Mouse (Mus musculus) cerebellum, adult 9-10 months (tissue): ENCODE measurements around the gene Gm3417.
A peak's percentile ranks its signal among the peaks of the same experiment; 100 is the strongest.
"Not testable (repeated sequence)": the region's sequence is repeated elsewhere in the genome, so short reads cannot be mapped to it uniquely, and the experiment has no call there.

Experiments used
- DNase-seq: peaks from one replicate; pipeline ENCODE4 v3.0.0; 2022

Gene Gm3417

DNA sequence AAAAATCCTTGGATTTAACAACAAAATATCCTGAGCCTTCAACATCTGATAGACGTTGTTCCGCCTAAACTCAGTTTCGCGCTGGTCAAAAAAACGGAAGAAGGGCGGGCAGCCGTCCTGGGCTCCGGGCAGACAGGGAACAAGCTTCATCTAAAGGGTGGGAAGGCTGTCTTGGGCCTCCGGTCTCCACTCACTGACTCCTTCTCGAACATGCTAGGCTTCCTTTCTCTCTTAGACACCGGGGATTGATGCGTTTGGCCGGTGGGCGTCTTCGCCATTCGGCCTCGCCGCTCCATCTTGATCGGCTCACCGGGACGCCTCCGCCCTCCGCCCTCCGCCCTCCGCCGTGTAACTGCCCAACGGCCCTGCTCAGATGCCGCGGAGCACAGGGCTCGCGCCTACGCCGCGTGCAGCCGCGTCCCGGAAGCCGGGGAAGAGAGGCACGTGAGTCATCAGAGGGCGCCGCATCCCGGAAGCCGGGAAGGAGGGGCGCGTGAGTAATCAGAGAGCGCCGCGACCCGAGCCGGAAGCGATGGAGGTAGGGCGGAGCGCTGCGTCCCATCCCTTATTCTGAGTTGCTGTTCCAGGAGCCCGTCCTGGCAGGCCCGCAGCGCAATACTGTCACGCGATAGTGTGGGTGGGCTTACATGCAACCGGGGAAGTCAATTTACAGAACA is at the start of gene Gm3417, which contains the start of gene 9030025P20Rik:
Gm3417 (minus strand) TSS at position 429 of the 677 bp plus-strand sequence.
9030025P20Rik (plus strand) TSS at position 107 of the 677 bp plus-strand sequence.
- not testable (repeated sequence) for DNase-seq

DNA sequence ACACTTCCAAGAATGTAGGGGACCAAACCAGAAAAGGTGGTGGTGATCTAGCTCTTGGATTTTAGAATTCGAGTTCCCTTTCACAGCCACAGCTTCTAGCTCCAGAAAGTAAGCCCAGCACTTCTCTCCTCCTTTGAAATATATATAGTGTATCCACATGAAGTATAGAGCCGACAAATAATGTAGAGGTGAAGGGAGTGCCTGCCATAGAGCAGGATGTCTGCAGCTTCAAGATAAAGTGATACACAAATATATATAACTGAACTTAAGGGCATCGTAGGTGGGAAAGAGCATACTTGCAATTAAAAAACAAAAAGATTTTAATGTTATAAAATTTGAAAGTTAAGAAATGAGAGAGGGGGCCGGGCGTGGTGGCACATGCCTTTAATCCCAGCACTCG is 46.9 kb upstream of the Gm3417 start:
- not testable (repeated sequence) for DNase-seq

DNA sequence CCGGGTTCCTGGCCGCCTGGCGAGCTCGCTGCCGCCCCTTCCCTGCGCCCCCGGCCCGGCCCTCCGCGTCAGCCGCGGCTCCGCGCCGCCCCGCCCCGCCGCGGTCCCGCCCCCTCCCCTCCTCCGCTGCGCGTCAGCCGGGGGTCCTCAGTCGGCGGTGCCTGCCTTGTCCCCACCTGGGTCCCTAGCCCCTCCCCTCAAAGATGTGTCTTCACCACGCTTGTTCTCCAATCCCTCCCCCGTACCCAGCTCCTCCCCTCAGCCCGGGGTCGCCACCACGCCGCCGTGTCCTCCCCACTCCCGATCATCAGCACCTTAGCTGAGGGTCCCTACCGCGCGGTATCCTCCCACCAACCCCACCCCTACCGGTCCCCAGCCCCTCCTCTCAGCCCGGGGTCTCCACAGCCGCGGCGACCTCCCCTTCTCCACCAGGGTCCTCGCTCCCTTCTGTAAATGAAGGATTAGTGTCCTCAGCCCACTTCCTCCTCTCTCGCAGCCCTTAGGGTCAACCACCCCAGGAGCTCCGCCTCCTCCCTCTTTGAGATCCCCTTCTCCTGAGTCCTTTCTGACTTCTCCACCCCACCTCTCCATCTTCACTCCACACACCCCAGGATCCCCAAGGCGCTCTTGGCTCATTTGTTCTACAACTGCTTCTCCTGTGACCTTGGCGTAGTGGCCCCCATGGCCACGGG is 46.1 kb upstream of the Gm3417 start:
- DNase-seq: not testable (repeated sequence)

DNA sequence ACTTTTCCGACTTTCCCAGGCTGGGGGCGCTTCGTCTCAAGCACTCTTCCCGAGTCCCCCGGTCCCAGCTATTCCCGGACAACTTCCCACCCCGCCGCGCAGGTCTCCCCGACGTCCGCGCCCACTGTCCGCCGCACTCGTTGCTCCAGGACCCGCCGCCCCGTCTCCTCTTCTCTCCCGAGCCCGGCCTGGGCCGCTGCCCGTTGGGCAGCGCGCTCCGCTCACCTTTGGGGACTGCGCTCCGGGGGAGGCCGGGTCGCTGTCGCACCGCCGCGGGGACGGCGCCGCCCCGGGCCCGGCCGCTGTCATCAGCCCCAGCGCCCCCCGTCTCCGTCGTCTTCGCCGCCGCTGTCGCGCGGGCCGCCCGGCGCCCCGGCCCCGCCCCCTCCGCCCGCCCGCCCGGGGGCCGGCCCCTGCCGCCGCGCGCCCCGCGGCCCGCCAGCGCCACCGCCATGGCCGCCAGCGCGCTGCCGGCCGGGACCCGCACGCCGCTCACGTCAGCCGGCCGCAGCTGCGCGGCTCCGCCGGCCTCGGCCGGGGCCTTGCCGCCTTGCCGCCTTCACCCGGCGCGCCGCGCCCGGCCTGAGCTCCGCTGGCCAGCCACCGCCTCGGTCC is 45.4 kb upstream of the Gm3417 start:
- not testable (repeated sequence) for DNase-seq

DNA sequence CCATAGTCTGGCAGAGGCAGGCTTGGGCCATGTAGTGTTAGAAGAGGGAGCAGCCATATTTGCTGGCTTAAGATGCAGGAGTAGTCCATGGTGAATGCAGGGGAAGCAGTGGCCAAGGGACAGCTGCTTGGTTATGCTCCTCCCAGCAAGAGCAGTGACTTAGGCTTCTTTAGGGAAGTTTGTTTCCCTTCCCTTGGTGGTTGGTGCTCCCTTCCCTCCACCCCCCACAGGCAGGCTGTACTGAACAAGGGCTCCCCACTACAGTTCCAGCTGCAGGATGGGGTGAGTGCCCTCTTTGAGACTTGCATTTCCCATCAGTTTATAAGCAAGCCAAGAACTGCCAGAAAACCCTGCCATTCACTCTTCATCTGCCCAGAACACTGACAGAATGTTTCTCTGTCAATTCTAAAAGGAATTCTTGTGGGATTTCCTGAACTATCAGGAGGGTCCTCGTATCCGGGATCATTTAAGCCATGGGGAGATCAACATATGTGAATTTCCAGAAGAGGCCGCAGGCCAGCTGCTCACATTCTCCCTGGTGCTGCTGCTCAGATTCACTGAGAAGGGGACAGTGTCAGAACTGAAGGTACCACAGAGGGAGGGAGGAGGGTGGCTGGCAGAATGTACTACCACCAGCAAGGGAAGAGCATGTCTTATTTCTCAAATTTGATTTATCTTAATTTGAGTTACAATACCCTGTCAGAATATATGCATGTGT is 43.1 kb upstream of the Gm3417 start:
- DNase-seq: peak; percentile 29

DNA sequence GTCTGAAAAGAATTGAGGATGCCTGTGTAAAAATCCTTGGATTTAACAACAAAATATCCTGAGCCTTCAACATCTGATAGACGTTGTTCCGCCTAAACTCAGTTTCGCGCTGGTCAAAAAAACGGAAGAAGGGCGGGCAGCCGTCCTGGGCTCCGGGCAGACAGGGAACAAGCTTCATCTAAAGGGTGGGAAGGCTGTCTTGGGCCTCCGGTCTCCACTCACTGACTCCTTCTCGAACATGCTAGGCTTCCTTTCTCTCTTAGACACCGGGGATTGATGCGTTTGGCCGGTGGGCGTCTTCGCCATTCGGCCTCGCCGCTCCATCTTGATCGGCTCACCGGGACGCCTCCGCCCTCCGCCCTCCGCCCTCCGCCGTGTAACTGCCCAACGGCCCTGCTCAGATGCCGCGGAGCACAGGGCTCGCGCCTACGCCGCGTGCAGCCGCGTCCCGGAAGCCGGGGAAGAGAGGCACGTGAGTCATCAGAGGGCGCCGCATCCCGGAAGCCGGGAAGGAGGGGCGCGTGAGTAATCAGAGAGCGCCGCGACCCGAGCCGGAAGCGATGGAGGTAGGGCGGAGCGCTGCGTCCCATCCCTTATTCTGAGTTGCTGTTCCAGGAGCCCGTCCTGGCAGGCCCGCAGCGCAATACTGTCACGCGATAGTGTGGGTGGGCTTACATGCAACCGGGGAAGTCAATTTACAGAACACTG is 31.3 kb upstream of the Gm3417 start, which contains the start of gene Gm3435:
Gm3435 (plus strand) TSS at position 471 of the 708 bp plus-strand sequence.
- not testable (repeated sequence) for DNase-seq

DNA sequence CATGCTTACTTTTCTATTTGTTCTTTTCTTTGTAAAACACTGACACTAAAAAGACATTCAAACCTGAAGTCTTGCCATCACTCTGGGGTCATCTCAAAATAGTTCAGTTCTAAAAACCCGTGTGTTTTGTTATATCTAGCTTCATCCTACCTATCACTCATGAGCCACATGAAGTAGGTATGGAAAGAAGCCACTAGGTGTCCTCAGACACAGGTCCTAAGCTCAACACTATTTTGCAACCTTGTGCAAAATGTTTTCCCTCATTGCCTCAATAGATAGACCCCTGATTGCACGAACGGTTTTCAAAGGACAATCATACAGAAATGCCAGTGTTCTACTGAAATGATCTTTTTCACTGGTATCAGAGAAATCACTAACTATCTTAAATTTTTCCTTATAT is 30.5 kb upstream of the Gm3417 start:
- DNase-seq: not testable (repeated sequence)

DNA sequence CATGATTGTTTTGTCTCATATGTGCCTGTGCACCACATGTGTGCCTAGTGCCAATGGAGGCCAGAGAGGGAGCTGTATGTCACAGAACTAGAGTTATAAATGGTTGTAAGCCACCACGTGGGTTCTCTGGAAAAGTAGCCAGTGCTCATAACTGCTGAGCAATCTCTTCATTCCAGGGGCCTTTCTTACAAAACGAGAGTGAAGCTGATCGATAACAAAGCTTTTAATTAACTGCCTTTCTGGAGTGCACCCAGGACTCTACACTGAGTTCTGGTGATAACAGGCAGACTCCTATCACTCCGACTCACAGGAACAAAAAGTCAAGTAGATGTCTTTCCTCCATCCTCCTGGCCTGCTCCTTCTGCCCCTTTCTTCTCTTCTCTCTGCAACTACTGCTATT is 21.5 kb upstream of the Gm3417 start:
- DNase-seq: not testable (repeated sequence)

DNA sequence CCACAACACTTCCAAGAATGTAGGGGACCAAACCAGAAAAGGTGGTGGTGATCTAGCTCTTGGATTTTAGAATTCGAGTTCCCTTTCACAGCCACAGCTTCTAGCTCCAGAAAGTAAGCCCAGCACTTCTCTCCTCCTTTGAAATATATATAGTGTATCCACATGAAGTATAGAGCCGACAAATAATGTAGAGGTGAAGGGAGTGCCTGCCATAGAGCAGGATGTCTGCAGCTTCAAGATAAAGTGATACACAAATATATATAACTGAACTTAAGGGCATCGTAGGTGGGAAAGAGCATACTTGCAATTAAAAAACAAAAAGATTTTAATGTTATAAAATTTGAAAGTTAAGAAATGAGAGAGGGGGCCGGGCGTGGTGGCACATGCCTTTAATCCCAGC is 15.6 kb upstream of the Gm3417 start:
- DNase-seq: not testable (repeated sequence)

DNA sequence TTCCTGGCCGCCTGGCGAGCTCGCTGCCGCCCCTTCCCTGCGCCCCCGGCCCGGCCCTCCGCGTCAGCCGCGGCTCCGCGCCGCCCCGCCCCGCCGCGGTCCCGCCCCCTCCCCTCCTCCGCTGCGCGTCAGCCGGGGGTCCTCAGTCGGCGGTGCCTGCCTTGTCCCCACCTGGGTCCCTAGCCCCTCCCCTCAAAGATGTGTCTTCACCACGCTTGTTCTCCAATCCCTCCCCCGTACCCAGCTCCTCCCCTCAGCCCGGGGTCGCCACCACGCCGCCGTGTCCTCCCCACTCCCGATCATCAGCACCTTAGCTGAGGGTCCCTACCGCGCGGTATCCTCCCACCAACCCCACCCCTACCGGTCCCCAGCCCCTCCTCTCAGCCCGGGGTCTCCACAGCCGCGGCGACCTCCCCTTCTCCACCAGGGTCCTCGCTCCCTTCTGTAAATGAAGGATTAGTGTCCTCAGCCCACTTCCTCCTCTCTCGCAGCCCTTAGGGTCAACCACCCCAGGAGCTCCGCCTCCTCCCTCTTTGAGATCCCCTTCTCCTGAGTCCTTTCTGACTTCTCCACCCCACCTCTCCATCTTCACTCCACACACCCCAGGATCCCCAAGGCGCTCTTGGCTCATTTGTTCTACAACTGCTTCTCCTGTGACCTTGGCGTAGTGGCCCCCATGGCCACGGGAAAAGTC is 14.7 kb upstream of the Gm3417 start:
- DNase-seq: not testable (repeated sequence)

DNA sequence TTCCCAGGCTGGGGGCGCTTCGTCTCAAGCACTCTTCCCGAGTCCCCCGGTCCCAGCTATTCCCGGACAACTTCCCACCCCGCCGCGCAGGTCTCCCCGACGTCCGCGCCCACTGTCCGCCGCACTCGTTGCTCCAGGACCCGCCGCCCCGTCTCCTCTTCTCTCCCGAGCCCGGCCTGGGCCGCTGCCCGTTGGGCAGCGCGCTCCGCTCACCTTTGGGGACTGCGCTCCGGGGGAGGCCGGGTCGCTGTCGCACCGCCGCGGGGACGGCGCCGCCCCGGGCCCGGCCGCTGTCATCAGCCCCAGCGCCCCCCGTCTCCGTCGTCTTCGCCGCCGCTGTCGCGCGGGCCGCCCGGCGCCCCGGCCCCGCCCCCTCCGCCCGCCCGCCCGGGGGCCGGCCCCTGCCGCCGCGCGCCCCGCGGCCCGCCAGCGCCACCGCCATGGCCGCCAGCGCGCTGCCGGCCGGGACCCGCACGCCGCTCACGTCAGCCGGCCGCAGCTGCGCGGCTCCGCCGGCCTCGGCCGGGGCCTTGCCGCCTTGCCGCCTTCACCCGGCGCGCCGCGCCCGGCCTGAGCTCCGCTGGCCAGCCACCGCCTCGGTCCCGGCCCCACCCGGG is 14.0 kb upstream of the Gm3417 start:
- not testable (repeated sequence) for DNase-seq

DNA sequence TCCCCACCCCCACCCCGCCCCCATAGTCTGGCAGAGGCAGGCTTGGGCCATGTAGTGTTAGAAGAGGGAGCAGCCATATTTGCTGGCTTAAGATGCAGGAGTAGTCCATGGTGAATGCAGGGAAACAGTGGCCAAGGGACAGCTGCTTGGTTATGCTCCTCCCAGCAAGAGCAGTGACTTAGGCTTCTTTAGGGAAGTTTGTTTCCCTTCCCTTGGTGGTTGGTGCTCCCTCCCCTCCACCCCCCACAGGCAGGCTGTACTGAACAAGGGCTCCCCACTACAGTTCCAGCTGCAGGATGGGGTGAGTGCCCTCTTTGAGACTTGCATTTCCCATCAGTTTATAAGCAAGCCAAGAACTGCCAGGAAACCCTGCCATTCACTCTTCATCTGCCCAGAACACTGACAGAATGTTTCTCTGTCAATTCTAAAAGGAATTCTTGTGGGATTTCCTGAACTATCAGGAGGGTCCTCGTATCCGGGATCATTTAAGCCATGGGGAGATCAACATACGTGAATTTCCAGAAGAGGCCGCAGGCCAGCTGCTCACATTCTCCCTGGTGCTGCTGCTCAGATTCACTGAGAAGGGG is 11.6 kb upstream of the Gm3417 start:
- not testable (repeated sequence) for DNase-seq

DNA sequence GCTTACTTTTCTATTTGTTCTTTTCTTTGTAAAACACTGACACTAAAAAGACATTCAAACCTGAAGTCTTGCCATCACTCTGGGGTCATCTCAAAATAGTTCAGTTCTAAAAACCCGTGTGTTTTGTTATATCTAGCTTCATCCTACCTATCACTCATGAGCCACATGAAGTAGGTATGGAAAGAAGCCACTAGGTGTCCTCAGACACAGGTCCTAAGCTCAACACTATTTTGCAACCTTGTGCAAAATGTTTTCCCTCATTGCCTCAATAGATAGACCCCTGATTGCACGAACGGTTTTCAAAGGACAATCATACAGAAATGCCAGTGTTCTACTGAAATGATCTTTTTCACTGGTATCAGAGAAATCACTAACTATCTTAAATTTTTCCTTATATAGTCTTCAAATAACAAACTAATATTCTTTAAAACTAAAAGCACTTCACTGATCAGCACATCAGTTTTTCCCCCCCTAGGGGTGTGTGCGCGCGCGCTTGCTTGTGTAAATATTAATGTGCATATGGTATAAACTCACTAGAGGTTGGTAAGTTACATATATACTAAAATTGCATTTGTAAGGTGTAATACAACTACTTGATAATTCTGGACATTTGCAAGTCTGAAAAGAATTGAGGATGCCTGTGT is 750 bp downstream of the Gm3417 start:
- DNase-seq: peak; percentile 20

DNA sequence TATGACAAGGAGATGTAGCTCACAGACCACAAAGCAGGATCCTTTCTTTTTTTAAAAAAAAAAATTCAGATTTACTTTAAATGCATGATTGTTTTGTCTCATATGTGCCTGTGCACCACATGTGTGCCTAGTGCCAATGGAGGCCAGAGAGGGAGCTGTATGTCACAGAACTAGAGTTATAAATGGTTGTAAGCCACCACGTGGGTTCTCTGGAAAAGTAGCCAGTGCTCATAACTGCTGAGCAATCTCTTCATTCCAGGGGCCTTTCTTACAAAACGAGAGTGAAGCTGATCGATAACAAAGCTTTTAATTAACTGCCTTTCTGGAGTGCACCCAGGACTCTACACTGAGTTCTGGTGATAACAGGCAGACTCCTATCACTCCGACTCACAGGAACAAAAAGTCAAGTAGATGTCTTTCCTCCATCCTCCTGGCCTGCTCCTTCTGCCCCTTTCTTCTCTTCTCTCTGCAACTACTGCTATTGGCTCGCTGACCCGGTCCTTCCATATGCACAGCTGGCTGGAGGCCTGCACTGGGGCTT is 10.1 kb downstream of the Gm3417 start:
- not testable (repeated sequence) for DNase-seq

DNA sequence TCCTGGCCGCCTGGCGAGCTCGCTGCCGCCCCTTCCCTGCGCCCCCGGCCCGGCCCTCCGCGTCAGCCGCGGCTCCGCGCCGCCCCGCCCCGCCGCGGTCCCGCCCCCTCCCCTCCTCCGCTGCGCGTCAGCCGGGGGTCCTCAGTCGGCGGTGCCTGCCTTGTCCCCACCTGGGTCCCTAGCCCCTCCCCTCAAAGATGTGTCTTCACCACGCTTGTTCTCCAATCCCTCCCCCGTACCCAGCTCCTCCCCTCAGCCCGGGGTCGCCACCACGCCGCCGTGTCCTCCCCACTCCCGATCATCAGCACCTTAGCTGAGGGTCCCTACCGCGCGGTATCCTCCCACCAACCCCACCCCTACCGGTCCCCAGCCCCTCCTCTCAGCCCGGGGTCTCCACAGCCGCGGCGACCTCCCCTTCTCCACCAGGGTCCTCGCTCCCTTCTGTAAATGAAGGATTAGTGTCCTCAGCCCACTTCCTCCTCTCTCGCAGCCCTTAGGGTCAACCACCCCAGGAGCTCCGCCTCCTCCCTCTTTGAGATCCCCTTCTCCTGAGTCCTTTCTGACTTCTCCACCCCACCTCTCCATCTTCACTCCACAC is 16.9 kb downstream of the Gm3417 start:
- DNase-seq: not testable (repeated sequence)

DNA sequence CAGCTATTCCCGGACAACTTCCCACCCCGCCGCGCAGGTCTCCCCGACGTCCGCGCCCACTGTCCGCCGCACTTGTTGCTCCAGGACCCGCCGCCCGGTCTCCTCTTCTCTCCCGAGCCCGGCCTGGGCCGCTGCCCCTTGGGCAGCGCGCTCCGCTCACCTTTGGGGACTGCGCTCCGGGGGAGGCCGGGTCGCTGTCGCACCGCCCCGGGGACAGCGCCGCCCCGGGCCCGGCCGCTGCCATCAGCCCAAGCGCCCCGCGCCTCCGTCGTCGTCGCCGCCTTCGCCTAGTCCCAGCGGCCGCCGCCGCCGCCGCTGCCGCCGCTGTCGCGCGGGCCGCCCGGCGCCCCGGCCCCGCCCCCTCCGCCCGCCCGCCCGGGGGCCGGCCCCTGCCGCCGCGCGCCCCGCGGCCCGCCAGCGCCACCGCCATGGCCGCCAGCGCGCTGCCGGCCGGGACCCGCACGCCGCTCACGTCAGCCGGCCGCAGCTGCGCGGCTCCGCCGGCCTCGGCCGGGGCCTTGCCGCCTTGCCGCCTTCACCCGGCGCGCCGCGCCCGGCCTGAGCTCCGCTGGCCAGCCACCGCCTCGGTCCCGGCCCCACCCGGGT is 17.5 kb downstream of the Gm3417 start, which contains the start of gene Phf10:
Phf10 (minus strand) TSS at position 323 of the 606 bp plus-strand sequence.
- peak; percentile 50 for DNase-seq

DNA sequence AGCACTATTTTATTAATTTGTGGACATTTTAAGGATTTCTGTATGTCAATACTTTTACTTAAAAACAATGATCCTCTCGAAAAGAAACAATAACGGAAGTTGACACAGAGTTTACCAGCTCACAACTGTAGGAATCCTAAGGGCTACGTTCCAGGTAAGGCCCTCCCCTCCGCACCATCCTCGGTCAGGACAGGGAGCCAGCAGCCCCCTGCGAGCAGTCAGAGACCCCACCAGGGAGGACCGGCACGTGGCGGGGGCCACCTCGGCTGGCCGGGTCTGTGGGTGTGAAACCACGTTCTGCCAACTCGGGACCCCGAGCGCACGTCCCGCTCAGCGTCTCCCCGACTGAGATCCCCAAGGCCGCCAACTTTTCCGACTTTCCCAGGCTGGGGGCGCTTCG is 18.1 kb downstream of the Gm3417 start:
- peak; percentile 46 for DNase-seq

DNA sequence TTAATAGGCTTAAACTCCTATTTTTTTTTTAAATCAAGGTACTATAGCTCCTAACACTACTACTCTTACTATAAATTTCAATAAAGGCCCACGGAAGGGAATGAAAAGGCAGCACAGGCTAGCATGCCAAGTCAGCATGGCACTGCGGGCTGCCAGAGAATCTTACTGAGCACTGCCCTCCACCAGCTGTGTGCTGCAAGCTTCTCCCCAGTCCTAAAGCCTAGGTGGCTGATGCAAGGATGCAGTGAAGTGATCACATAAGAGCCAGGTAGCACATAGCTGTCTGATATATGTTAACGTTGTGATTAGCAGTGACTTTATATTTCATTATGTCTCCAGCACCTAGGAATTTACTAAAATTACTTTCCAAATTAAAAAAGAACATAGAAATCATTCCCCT is 18.6 kb downstream of the Gm3417 start:
- DNase-seq: no peak
